Mouse (Mus musculus) layer of hippocampus, adult 9-11 months (tissue): Measurements from ENCODE around the gene Cbx5.

ENCODE experiments used
- DNase-seq: peaks from one replicate; pipeline ENCODE4 v3.0.0; 2022

The Cbx5 gene

DNA sequence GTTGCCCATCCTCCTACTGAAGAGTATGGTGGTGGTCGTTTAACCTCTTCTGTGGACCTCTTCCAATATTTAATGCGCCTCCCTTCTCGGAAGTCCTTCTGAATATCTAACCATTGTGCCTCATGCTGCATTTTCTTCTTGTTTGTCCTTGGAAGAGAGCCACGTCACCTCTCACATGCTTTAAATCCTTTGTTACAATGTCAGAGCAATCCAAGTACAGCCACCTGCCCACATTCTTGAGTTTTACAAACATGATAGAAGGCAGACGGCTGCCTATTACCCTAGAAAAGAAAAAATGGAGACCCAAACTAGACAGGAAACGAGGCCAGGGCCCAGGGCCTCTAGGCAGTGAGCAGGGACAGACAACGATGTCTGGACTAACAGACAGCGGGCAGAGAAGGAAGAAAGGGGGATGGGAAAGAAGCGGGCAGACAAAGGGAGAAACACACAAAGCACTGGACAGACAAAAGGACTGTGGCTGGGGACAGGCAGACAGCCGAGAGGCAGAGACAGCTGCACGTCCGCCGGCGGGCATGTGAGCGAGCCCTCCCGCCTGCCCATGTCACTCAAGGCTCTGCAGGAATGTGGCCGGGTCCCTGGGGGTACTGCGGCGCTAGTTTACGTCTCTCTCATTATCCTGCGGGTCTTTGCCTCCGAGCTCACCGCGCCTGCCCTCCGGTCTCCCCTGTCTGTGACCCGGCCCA is 69.9 kb downstream of the Cbx5 start:
- no peak for DNase-seq

DNA sequence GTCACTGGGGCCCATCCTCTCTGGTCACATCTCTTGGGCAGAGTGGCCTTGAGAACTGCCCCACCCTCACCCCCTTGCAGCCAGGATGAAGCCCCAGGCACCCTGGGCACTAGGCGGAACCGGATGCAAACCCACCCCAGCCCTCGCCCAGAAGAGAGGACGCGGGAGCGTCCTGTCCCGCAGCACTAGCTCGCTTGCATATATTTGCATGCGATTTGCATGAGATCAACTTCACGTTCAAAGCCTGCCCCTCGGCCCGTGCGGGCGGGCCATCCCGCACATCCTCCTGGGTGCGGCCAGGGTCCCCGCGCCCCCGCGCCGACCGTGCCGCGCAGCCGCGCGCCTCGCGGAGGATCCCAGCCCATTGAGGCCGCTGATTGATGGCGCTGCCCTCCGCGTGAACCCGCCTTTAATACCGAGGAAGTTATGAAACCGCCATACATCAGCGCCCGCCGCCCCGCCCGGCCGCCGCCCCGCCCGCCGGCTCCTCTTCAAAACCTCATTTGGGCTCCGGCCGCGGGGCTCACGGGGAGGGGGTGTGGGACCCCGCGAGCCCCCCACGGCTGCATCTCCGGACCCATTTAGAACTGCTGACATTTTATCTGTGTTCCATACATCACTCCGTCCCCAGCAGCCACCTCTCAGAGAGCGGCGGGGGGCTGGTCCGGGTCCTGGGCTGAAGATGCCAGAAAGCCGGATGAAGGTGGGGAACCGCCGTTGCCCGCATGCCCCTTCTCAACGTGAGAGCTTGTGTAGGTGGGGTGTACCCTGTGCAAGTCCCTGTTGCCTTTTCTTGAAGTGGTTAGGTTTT is 70.6 kb downstream of the Cbx5 start:
- no peak for DNase-seq

DNA sequence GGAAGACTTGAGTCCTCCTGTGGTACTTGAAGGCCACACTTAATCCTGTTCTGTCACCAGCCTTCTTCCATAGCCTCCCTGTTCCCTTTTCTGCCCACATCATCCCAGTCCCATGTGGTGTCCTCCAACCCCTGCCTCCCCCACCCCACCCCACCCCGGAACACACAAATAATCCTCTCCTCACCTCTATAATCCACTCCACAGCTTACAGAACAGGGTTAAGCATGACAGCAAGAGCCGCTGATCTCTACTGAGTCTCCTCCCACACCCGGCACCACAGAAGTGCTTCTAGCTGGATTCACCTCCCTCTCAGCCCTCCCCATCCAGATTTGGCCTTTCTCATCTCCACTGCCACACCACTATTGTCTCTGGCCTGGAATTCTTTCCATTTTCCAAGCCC is 71.8 kb downstream of the Cbx5 start:
- no peak for DNase-seq

DNA sequence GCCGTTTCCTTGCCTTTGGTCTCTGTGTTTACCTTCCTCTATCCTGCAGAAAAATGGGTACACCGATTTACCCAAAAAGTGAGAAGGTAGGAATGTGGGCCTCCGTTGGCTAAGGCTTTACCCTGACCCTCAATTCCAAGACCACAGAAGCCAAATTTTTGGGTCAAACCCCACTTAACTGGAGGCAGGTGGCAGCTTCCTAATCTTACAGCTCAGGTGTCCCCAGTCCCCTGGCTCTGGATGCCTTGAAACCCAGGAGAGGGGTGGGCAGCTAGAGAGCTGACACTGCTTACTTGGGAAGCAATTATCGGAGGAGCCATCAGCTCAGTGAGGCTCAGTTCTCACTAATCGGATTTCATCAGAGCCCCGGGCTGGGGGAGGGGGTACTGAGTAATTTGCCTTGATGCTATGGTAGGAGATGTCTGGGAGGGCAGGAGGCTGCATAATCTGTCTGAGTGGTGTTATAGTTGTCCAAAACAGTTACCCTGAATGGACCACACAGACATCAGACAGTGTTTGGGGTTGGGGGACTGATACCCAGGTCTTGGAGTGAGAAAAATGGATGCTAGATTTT is 72.5 kb downstream of the Cbx5 start, which contains the start of gene Smug1:
Gene Smug1 (minus strand): TSS at position 51 of the 574 bp plus-strand sequence.
- DNase-seq = no peak

DNA sequence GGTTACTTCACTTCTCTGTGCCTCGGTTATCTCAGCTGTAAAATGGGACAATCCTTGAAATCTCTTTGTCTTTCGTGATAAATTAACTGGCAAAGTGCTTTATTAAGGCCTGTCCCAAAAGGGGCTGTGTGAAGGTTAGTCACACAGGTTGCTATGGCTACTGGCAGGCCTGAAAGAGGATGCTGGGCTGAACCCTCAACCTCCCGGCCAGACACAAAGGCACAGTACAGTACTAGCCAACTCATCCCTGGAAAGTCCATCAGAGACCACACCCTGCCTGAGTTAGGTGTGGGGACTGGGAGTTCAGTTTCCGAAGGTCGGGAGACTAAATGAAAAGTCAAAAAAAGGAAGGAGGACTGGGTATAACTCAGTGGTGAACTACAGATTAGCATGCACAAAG is 73.7 kb downstream of the Cbx5 start:
- no peak for DNase-seq

DNA sequence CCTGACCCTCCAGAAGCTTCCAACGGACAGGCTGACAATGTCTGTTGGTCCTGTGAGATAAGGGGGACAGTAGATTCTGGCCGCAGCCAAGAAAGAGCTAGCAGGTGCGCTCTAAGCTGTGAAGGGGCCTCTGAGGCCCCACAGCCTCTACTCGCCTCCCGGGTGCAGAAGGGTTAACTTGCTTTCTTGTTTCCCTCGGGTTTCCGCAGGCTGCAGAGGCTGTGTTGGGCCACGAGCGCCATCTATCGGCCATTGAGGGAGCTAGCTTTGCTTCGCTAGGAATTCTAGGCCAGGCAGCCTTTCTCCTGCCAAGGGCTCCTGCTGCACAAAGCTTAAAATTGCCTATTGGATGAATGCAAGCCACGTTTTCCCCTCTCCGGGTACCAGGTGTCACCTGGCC is 74.2 kb downstream of the Cbx5 start:
- peak; percentile 80 for DNase-seq

DNA sequence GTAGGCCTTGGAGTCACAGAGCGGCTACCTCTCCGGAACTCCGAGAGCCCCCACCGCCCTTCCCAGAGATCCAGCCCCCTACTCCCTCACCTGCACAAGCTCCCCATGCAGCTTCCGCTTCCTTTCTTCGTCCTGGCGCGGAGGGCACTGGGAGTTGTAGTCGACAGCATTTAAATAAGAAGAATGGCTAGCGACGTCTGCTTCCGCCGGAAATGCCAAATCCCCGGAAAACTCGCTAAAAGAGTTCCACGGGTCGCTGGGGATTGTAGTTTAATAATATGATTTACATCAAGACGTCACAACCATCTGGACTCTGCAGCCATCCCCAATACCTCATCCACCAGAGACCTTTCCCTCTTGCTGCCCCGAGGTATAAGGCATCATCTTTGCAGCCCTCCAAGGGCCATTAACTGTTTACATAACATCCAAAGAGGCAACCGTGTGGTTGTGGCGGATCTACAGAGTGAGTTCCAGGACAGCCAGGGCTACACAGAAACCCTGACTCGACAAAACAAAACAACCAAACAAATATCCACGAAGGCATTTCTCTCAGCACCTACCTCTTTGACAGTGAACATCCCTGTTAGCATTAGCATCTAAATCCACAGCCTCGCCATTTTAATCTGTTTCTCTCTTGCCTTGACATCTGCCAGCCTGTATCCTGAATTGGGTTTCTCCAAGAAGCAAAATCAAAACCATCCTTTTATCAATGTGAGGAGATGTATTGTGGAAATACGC is 76.3 kb downstream of the Cbx5 start:
- DNase-seq = peak; percentile 95

DNA sequence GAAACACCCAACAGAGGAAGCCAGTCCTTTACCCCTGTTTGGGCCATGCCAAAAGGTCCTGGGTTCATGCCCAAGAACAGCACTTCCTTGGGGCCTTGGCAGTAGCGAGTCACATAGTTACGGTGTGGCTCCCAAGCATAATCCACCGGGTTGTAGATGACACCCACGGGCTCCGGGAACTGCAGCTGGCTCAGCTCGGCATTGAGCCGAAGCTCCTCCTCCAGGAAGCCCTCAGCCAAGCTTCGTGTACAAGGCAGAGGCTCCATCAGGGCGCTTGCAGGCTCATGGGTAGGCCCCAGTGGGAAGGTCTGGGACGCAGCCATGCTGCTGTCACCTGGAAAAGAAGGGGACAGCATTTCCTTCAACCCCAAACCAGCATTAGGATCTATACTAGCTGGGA is 82.0 kb downstream of the Cbx5 start:
- DNase-seq = peak; percentile 64

DNA sequence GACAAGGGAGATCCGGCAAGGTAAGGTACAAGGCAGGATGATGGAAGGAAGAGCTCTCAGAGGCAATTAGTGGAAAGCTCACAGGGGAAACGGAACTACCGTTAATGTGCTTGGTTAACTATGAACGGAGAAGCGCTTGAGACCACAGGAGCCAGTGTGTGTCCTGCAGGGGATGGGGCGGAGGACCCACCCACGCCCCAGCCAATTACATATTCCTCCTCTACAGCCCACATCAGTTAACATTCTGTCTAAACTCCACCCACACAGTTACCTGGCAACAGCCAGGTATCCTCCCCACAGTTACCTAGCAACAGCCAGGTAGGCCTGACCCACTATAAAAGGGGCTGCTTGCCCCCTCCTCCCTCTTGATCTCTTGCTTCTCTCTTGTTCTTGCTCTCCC is 82.7 kb downstream of the Cbx5 start:
- no peak for DNase-seq

DNA sequence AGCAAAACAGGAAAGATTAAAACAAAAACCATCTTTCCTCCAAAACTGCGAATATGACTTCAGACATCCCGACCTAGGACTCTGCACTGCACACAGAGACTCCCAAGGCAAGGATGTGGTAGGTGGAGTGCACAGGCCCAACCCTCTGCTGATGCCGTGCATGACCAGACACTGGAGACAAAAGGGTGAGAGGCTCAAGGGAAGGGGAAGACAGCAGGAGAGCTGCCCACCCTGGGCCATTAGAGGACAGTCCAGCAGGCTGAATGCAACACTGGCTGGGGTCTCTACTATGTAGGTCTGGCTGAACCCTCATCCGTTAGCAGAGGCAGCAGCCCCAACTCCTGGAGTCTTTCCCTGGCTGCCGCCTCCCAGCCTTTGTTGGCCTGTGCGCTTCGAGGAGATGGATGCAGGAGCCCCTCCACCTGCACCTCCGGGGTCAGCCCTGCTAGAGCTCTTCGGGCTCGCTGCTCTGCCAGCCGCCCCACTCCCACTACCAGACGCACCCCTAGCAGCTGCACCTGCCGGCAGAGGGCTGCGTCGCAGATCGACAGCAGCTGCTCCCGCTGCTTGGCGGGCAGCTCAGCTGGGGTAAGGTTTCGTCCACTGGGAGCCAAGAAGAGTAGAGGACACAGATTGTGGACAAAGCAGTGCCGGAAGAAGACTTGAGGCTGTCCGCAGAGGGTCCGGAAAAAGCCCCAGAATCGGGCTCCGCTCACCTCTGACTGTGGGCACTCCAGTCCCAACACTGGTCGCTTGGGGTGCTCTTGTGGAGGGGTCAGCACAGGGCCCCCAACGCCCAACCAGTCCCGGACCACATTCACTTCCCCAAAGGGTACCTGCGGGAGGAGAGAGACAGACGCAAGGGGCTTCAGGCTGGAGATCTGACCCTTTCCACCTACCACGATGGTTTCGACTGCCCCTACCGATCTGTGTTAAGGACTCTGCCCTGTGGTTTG is 84.0 kb downstream of the Cbx5 start:
- DNase-seq = no peak

DNA sequence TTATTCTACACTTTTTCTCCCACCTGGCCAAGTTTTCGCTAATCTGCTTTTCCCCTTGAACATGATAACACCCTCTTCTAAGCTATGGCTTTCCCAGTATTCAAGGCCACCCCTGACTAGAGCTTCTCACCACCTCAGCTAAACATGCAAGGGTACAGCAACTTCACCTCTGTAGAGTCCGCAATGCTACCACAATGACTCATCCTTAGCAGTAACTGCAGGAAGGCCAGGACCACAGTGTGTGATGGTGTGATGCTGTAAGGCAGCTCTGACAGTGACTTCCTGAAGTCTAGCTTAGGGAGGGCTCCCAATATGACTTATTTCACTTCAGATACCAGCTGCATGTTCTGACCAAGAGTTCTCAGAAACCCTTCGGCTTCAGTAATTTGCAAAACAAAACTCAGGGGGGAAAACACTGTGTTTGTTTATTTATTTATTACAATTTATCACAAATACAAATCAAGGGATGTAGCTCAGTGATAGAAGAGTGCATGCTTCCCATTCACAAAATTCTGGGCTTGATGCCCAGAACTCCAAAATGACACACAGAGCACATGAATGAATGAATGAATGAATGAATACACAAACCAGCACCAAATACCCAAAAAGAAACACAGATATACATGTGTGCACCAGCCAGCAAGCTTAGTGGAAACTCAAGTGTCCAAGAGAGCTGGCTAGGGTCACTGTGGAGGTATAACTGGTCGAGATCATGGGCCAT is 86.6 kb downstream of the Cbx5 start:
- no peak for DNase-seq

DNA sequence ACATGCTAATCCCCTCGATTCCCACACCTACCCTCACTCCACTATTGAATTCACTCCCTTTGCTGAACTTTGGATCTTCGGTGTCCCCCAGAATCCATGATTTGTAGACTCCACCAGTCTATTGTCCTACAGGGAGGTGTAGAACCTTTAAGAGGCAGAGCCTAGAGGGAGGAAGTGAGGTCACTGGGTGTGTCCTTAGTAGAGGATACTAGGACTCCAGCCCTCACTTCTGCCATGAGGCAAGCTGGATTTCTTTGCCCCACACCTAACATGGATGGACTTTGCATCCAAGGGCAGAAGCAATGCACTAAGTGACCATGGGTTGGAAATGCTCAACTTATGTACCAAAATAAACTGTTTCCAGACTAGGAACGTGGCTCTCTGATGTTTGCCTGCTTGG is 87.2 kb downstream of the Cbx5 start:
- DNase-seq = no peak

DNA sequence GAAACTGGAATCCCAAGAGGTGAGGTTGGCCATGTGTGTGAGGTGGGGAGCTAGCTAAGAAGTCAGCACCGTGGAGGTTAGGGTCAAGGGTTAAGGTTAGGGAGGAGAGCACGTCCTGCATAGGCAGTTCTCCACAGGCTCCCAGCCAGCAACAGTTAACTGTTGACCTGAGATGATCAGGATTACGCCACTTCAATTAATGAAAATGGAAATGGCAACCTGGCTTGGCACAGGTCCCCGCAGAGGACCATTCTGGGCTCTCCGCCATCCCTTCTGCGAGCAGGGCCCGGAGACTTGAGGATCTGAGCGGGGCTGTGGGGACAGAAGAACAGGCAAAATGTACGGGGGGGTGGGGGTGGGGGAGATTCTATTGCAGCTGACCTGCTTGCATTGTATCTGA is 91.8 kb downstream of the Cbx5 start:
- DNase-seq = no peak

DNA sequence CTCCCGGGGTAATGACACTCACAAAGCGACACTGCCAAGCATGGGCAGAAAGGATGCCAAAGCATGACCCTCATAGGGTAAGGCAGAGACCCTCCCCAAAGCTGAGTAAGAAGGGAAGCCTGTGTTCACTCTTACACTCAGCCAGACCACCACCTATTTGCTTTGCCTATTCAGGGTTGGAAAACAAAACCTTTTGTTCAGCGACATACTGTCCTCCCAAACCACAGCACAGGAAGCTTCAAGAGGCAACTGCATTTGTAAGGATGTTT is 92.3 kb downstream of the Cbx5 start:
- no peak for DNase-seq

DNA sequence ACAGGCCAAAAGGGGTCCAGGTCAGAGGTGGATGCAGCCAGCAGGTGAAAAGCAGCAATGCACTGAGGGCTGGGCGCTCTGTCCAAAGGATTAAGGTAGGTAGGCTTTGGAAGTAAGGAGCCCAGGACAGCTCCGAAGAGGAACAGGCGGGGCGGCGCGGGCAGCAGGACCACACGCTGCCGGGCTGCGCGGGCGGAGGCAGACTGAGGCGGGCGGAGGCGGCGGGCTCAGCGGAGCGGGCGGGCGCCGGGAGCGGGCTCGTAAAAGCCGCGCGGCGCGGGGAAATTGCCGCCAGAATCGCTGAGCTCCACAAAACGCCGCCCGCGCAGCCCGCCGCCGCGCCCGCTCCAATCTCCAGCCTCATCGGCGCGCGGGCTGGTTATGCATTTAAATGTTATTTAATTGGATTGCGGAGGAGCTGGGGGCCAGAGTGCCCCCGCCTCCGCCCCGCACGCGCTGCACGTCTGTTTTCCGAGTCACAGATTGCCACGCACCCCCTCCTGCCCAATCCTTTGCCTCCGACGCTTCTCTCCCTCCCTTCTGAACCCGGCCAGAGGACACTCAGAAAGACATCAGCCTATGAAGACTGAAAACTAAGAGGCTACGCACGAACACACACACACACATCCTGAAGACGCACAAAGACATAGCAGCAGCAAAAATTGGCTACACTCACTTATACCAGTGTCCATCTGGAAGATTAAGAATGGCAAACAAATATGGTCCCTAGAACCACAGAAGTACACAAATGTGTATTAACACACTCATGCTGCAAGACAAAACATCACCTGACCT is 92.8 kb downstream of the Cbx5 start:
- DNase-seq = peak; percentile 72

DNA sequence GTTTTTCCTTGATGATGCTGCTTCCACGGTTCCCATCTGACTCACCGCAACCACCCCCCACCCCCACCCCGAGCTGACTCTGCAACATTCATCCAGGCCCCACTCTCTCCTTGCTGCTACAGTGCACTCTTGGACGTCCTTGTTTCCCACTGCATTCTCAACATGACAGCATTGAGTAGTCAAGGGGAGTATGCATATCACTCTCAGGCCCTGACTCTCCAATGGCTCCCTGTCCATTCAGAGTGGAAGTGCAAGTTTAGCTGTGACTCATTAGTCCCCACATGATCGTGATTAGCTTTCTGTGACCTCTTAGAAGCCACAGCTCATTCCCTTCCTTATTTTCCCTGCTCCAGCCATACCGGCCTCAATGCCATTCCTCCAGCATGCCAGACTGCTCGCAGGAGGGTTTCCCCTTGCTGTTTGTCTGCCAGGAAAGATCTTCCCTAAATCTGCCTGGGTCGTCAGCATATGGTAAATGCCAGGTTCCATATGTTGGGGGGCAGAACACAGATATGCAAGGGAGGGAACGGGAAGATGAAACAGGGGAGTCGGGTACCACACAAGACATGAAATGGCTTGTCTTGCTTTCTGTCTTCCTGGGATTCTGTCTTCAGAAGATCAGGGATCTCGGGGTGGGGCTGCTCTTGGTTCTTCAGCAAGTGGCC is 93.8 kb downstream of the Cbx5 start:
- peak; percentile 44 for DNase-seq

DNA sequence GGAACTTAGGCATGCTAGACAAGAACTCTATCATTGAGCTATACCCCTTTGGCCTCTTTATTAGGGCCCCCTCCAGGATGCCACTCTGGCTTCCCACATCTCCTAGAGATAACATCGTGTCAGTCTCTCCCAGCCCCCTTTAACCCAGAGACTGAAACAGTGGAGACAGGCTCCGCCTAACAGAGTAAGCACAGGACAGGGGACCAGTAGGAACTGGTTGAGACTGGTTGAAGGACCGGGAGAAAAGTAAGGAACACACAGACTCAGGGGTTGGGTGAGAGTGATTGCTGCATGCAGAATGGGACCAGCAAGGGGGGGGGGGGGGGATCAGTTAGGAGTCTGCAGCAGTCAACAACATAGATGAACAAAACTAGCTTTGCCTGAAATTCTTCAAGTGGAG is 95.4 kb downstream of the Cbx5 start:
- no peak for DNase-seq
